Mouse (Mus musculus) left cerebral cortex, adult 9 months (tissue): ENCODE results near the gene Ngrn.

ENCODE experiments used
- DNase-seq, 2 experiments: peaks; one replicate each; pipeline ENCODE4 v3.0.0; 2022; ENCODE audit warnings: low spot score in 2 of 2

Ngrn gene

DNA sequence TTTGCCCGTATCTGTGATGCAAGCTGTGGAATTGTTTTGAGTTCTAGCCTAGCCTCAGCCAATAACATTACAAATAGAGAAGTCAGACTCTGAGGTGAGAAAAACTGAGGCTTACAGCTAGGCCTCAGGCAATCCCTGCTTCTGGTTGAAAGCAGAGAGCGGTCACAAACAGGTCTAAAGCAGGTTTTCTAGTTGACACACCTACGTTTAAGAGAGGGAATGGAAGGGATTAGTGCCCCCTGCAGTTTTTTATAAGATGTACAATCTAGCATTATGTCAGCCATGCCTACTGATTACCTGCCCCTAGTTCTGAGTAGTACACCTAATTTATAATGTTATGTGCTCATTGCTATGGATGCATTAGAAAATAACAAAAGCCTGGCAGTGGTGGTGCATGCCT lies 46.8 kb downstream of the Ngrn start:
- DNase-seq, result no peak

DNA sequence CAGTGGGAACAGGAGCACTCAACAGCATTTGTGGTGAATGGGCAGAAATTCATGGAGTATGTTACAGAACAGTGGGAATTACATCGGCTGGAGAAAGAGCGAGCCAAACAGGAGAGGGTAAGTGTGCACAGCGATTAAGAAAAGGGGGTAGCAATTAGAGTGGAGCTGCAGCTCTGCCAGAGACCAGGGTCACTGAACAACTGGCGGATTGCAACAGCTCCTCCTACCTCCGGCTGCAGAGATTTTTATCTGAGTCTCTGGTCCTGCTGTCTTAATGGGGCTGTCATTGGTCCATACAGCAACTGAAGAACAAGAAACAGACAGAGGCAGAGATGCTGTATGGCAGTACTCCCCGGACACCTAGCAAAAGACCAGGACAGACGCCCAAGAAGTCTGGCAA lies 49.8 kb downstream of the Ngrn start:
- no peak for DNase-seq
